In genomic region chr8:22039468-22040152, GRCm38 (mm10) we compare ENCODE assay signal across 8 mouse cellular contexts. TPM values are rescaled to one million over a fixed set of nuclear protein-coding genes. Genes with fewer than 3 reads are reported as not detected.
A peak's percentile ranks its signal among the peaks of the same experiment; 100 is the strongest.
DNase-seq lines count a peak whose midpoint lies in the region; ATAC-seq and TF ChIP-seq lines count a peak whose summit lies in the region.

No protein-coding gene starts in this region.

- 13% methylated on average over 15 of the region's 15 CpGs for WGBS in forebrain, embryonic 11.5 days
- 7% methylated on average over 15 of the region's 15 CpGs for WGBS in forebrain, embryonic 15.5 days
- WGBS in liver, embryonic 14.5 days (ENCODE audit: insufficient replicate concordance) = 24% methylated on average over 15 of the region's 15 CpGs

- TF ChIP-seq CTCF in liver, embryonic 14.5 days (IDR thresholded peaks at IDR 0.05; ENCODE audit: low read depth) = no peak

- H3K4me1 ChIP-seq in forebrain, embryonic 11.5 days (replicated peaks; ENCODE audit: control insufficient read depth, insufficient read depth, low read length) = peaks cover 4% of the 10 kb centered on the region; the same call in 1 of the 2 replicates
- no peaks in the 10 kb centered on the region for H3K4me1 ChIP-seq in forebrain, embryonic 15.5 days
- peaks cover 0 to 15% of the 10 kb centered on the region in 2 experiments; a peak in 2 of 4 replicates for H3K4me1 ChIP-seq in liver, embryonic 14.5 days (replicated peaks; ENCODE audit: control insufficient read depth in 2 of 2, insufficient read depth in 2 of 2, low read length in 1 of 2)

- no peaks in the 10 kb centered on the region for H3K9me3 ChIP-seq in forebrain, embryonic 11.5 days (ENCODE audit: control insufficient read depth, low read length)
- no peaks in the 10 kb centered on the region for H3K9me3 ChIP-seq in forebrain, embryonic 15.5 days
- H3K9me3 ChIP-seq in liver, embryonic 14.5 days (ENCODE audit: control insufficient read depth, low read length) = no peaks in the 10 kb centered on the region

- DNase-seq in forebrain, embryonic 11.5 days (ENCODE audit: low spot score) = peak; percentile 56
- peak; percentile 46 for DNase-seq in fat pad, adult 2 months (ENCODE audit: extremely low read depth, low read depth, low spot score)
- no peak for DNase-seq in liver, embryonic 14.5 days (ENCODE audit: low read depth in 3 of 3, low spot score in 3 of 3)
- peak; percentile 15 for DNase-seq in neural tube, embryonic 10.5 days (ENCODE audit: extremely low spot score, low spot score)
- no peak for DNase-seq in left cerebral cortex, postnatal 4 days
- no peak for DNase-seq in thymus, postnatal 14 days
- DNase-seq in spleen, adult 18-20 months = no peak

- no peak overlapping the region for H3K27ac ChIP-seq in forebrain, embryonic 11.5 days (ENCODE audit: low read depth, low read length)
- no peak overlapping the region for H3K27ac ChIP-seq in forebrain, embryonic 15.5 days (replicated peaks)
- H3K27ac ChIP-seq in liver, embryonic 14.5 days = no peak overlapping the region; the same call in 1 of the 2 replicates

- no peak overlapping the region for H3K4me3 ChIP-seq in forebrain, embryonic 11.5 days (ENCODE audit: low read depth, low read length)
- no peak overlapping the region for H3K4me3 ChIP-seq in forebrain, embryonic 15.5 days
- peak overlapping the region; percentile 30 to 31; a peak in 3 of 4 replicates for H3K4me3 ChIP-seq in liver, embryonic 14.5 days (ENCODE audit: insufficient read depth in 1 of 2, low read depth in 2 of 2, low read length in 2 of 2)

- H3K36me3 ChIP-seq in forebrain, embryonic 11.5 days (ENCODE audit: control insufficient read depth, insufficient read depth, low read length) = no peaks in the 10 kb centered on the region
- H3K36me3 ChIP-seq in forebrain, embryonic 15.5 days = no peaks in the 10 kb centered on the region
- peaks cover 2% of the 10 kb centered on the region; the same call in 1 of the 2 replicates for H3K36me3 ChIP-seq in liver, embryonic 14.5 days (replicated peaks; ENCODE audit: control insufficient read depth, insufficient read depth, low read depth)

- no peak overlapping the region for H3K9ac ChIP-seq in forebrain, embryonic 11.5 days (ENCODE audit: low read length)
- no peak overlapping the region for H3K9ac ChIP-seq in forebrain, embryonic 15.5 days (replicated peaks)
- no peak overlapping the region for H3K9ac ChIP-seq in liver, embryonic 14.5 days (replicated peaks)

- no peaks in the 10 kb centered on the region for H3K27me3 ChIP-seq in forebrain, embryonic 11.5 days (ENCODE audit: control insufficient read depth, insufficient read depth, low read length)
- H3K27me3 ChIP-seq in forebrain, embryonic 15.5 days = 0 out of 2 replicates have a peak, but pooled peaks cover 3% of the 10 kb centered on the region
- H3K27me3 ChIP-seq in liver, embryonic 14.5 days (ENCODE audit: control insufficient read depth, insufficient read depth, low read length) = no peaks in the 10 kb centered on the region

- TF ChIP-seq EP300 in liver, embryonic 14.5 days (IDR thresholded peaks at IDR 0.05; ENCODE audit: low read depth) = no peak

- intact Hi-C loops in left cerebral cortex, postnatal 4 days (cut with DNase I) = no loop called here

- H3K4me2 ChIP-seq in forebrain, embryonic 11.5 days (ENCODE audit: low read depth, low read length, severe bottlenecking) = no peak overlapping the region
- H3K4me2 ChIP-seq in forebrain, embryonic 15.5 days (replicated peaks) = no peak overlapping the region
- peak overlapping the region; percentile 40 for H3K4me2 ChIP-seq in liver, embryonic 14.5 days (ENCODE audit: low read depth)

- no peak; the same call in 1 of the 2 replicates for ATAC-seq in forebrain, embryonic 11.5 days (replicated peaks; ENCODE audit: low FRiP score)
- no peak for ATAC-seq in forebrain, embryonic 15.5 days (replicated peaks)
- peak; percentile 65 for ATAC-seq in liver, embryonic 14.5 days (ENCODE audit: insufficient read depth)

RNA-seq across cellular contexts. Expression of gene Atp7b, which starts 20.5 kb away (rescaled TPM):
- polyA plus RNA-seq in forebrain, embryonic 11.5 days (2014; fragmentation: Nextera tagmentation; extraction: Ambion mirVana) = 2.3 and 2.6 TPM in 2 replicates
- 1.3 and 1.7 TPM in 2 replicates for polyA plus RNA-seq in forebrain, embryonic 15.5 days (2015; fragmentation: Nextera tagmentation; extraction: Ambion mirVana)
- 8.4 and 9.4 TPM in 2 replicates for polyA plus RNA-seq in liver, embryonic 14.5 days (2012; rRNA removed)
- 10.4 and 12.0 TPM in 2 replicates for polyA plus RNA-seq in liver, embryonic 14.5 days (2014; fragmentation: Nextera tagmentation; extraction: Ambion mirVana)
- total RNA-seq in left cerebral cortex, postnatal 4 days (2021) = 1 to 10 TPM; 3.1 to 3.3 TPM

RNA-seq across cellular contexts. Expression of gene Alg11, which starts 20.9 kb away (rescaled TPM):
- 30.9 and 35.8 TPM in 2 replicates for polyA plus RNA-seq in forebrain, embryonic 11.5 days (2014; fragmentation: Nextera tagmentation; extraction: Ambion mirVana)
- polyA plus RNA-seq in forebrain, embryonic 15.5 days (2015; fragmentation: Nextera tagmentation; extraction: Ambion mirVana) = 29.9 and 31.2 TPM in 2 replicates
- 2.3 and 3.1 TPM in 2 replicates for polyA plus RNA-seq in liver, embryonic 14.5 days (2012; rRNA removed)
- 5.1 and 5.4 TPM in 2 replicates for polyA plus RNA-seq in liver, embryonic 14.5 days (2014; fragmentation: Nextera tagmentation; extraction: Ambion mirVana)
- total RNA-seq in left cerebral cortex, postnatal 4 days (2021) = 10 to 100 TPM; 25.4 to 29.7 TPM

Comparison
In these comparisons a context has a peak if more than half of its experiments do, and no peak if none do; other contexts are left out.
1. DNase-seq: peak in forebrain, embryonic 11.5 days (single experiment), fat pad, adult 2 months (single experiment) and neural tube, embryonic 10.5 days (single experiment); none in liver, embryonic 14.5 days (0 of 3), left cerebral cortex, postnatal 4 days (single experiment), thymus, postnatal 14 days (single experiment) and spleen, adult 18-20 months (0 of 2).
2. H3K4me3 ChIP-seq: peak in liver, embryonic 14.5 days (2 of 2); none in forebrain, embryonic 11.5 days (single experiment) and forebrain, embryonic 15.5 days (single experiment).